Mouse (Mus musculus): ENCODE measurements around the gene Ralgapa1. TPM values are rescaled to one million over a fixed set of nuclear protein-coding genes. Genes with fewer than 3 reads are reported as not detected.

Gene Ralgapa1
- polyA plus RNA-seq, 1 experiment from 2014 or later: 24.0 TPM

DNA sequence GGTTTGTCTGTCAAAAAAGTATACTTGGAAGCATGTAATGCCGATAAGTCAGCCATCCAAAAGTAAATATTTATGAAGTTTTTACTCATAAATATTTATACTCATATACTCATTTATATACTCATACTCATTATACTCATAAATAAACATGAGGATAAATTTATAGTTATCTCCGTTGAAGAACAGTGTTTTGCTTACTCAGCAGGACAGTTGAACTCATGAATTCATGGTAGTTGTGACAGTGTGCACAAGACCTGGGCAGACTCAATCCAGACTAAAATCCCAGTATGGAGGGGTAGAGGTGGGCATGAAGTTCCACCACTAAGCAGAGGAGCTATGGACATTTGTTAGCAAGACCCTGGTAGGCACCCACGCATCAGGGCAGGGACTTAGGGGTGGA is 16.5 kb upstream of the Ralgapa1 start:
- H3K9me3 ChIP-seq (replicated peaks; ENCODE audit: control insufficient read depth, low read length, poor library complexity, severe bottlenecking): no peaks in the 10 kb centered on the region
- ATAC-seq: no peak
- WGBS: 53% methylated on average over 3 of the region's 3 CpGs
- H3K27ac ChIP-seq (ENCODE audit: low read length): no peak overlapping the region
- no peaks in the 10 kb centered on the region for H3K27me3 ChIP-seq (ENCODE audit: control insufficient read depth, insufficient read depth, low read depth, low read length)
- no peak overlapping the region for H3K9ac ChIP-seq (ENCODE audit: low read depth, low read length)
- peaks cover 14% of the 10 kb centered on the region for H3K4me1 ChIP-seq (ENCODE audit: control insufficient read depth, insufficient read depth, low read length)
- peak overlapping the region; percentile 83 for H3K4me2 ChIP-seq (ENCODE audit: low read length)
- peaks cover 9% of the 10 kb centered on the region; the same call in 1 of the 2 replicates for H3K36me3 ChIP-seq (ENCODE audit: control insufficient read depth, insufficient read depth, low read length)
- no peak overlapping the region for H3K4me3 ChIP-seq (ENCODE audit: low read depth, low read length)

DNA sequence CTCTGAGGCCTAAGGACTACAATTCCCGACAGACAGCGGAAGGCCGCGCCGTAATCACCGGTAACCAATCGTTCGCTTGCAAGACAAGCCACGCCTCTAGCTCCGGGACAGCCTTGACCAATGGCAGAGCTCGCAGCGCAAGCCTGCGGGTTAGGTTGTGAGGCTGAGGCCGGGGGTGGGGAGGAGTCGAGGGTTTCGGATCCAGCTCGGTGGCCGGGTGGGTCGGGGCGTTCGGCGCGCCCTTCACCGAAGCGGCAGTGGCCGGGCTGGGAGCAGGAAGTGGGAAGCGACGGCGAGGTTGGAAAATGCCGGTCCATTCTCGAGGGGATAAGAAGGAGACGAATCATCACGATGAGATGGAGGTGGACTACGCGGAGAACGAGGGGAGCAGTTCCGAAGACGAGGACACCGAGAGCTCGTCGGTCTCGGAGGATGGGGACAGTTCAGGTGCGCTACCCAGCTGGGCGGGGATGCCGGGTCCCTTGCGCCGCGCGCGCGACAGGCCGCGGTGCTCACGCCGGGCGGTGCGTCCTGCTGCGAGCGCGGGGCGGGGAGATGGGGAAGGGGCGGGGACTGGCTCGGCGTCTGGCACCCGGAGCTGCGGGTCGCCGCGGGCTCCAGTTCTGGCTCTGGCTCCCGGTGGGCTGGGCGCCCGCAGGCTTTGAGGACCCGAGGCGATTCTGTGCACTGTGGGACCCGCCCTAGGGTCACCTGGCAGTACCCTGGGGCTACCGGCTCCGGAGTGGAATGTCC is 15.4 kb upstream of the Ralgapa1 start, which contains the start of gene Brms1l:
TSS of gene Brms1l (plus strand) at position 126 of the 753 bp plus-strand sequence.
- peak within 1 kb of the TSS; percentile 83 for H3K4me2 ChIP-seq (ENCODE audit: low read length)
- H3K4me1 ChIP-seq (ENCODE audit: control insufficient read depth, insufficient read depth, low read length): peaks cover 14% of the 10 kb centered on the region
- H3K27me3 ChIP-seq (ENCODE audit: control insufficient read depth, insufficient read depth, low read depth, low read length): no peaks in the 10 kb centered on the region
- peak within 1 kb of the TSS; percentile 84 for H3K9ac ChIP-seq (ENCODE audit: low read depth, low read length)
- H3K4me3 ChIP-seq (ENCODE audit: low read depth, low read length): peak within 1 kb of the TSS; percentile 88
- H3K36me3 ChIP-seq (ENCODE audit: control insufficient read depth, insufficient read depth, low read length): no peaks in the 10 kb centered on the region
- no peaks in the 10 kb centered on the region for H3K9me3 ChIP-seq (replicated peaks; ENCODE audit: control insufficient read depth, low read length, poor library complexity, severe bottlenecking)
- ATAC-seq: peak; percentile 100
- under 1% methylated on average over 61 of the region's 77 CpGs for WGBS
- H3K27ac ChIP-seq (ENCODE audit: low read length): peak within 1 kb of the TSS; percentile 94

GRCm38 (mm10) chr12:55835857-55836198 is 14.9 kb upstream of the Ralgapa1 start:
- no peak for ATAC-seq
- no peaks in the 10 kb centered on the region for H3K36me3 ChIP-seq (ENCODE audit: control insufficient read depth, insufficient read depth, low read length)
- H3K9ac ChIP-seq (ENCODE audit: low read depth, low read length): peak overlapping the region; percentile 47; the same call in 1 of the 2 replicates
- H3K4me3 ChIP-seq (ENCODE audit: low read depth, low read length): peak overlapping the region; percentile 88
- H3K27ac ChIP-seq (ENCODE audit: low read length): peak overlapping the region; percentile 94; the same call in 1 of the 2 replicates
- H3K9me3 ChIP-seq (replicated peaks; ENCODE audit: control insufficient read depth, low read length, poor library complexity, severe bottlenecking): no peaks in the 10 kb centered on the region
- no peaks in the 10 kb centered on the region for H3K27me3 ChIP-seq (ENCODE audit: control insufficient read depth, insufficient read depth, low read depth, low read length)
- under 1% methylated on average over 6 of the region's 6 CpGs for WGBS
- H3K4me2 ChIP-seq (ENCODE audit: low read length): peak overlapping the region; percentile 47
- H3K4me1 ChIP-seq (ENCODE audit: control insufficient read depth, insufficient read depth, low read length): peaks cover 14% of the 10 kb centered on the region

DNA sequence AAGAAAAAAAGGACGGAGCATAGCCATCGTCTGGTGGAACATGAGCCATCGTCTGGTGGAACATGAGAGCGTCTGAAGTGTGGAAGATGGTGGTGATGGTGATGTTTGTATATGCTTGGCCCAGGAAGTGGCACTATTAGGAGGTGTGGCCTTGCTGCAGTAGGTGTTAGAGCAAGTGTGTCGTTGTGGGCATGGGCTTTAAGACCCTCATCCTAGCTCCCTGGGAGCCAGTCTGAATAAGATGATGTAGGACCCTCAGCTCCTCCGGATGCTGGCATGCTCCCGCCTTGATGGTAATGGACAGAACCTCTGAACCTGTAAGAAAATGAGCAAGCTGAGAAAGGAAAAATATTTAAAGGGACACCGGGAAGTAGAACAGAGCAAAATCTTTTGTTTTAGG is 13.9 kb upstream of the Ralgapa1 start:
- no peaks in the 10 kb centered on the region for H3K27me3 ChIP-seq (ENCODE audit: control insufficient read depth, insufficient read depth, low read depth, low read length)
- no peak overlapping the region for H3K9ac ChIP-seq (ENCODE audit: low read depth, low read length)
- no peak overlapping the region for H3K27ac ChIP-seq (ENCODE audit: low read length)
- no peaks in the 10 kb centered on the region for H3K9me3 ChIP-seq (replicated peaks; ENCODE audit: control insufficient read depth, low read length, poor library complexity, severe bottlenecking)
- H3K4me2 ChIP-seq (ENCODE audit: low read length): no peak overlapping the region
- ATAC-seq: no peak
- peaks cover 14% of the 10 kb centered on the region for H3K4me1 ChIP-seq (ENCODE audit: control insufficient read depth, insufficient read depth, low read length)
- WGBS: 88% methylated on average over 8 of the region's 8 CpGs
- H3K4me3 ChIP-seq (ENCODE audit: low read depth, low read length): no peak overlapping the region
- no peaks in the 10 kb centered on the region for H3K36me3 ChIP-seq (ENCODE audit: control insufficient read depth, insufficient read depth, low read length)

GRCm38 (mm10) chr12:55833906-55834625 is 13.1 kb upstream of the Ralgapa1 start:
- H3K4me2 ChIP-seq (ENCODE audit: low read length): no peak overlapping the region
- WGBS: 74% methylated on average over 9 of the region's 9 CpGs
- no peak for ATAC-seq
- H3K4me3 ChIP-seq (ENCODE audit: low read depth, low read length): no peak overlapping the region
- no peaks in the 10 kb centered on the region for H3K36me3 ChIP-seq (ENCODE audit: control insufficient read depth, insufficient read depth, low read length)
- H3K9ac ChIP-seq (ENCODE audit: low read depth, low read length): no peak overlapping the region
- no peak overlapping the region for H3K27ac ChIP-seq (ENCODE audit: low read length)
- H3K9me3 ChIP-seq (replicated peaks; ENCODE audit: control insufficient read depth, low read length, poor library complexity, severe bottlenecking): no peaks in the 10 kb centered on the region
- H3K4me1 ChIP-seq (ENCODE audit: control insufficient read depth, insufficient read depth, low read length): peaks cover 14% of the 10 kb centered on the region
- H3K27me3 ChIP-seq (ENCODE audit: control insufficient read depth, insufficient read depth, low read depth, low read length): no peaks in the 10 kb centered on the region

GRCm38 (mm10) chr12:55832961-55833360 is 12.0 kb upstream of the Ralgapa1 start:
- no peaks in the 10 kb centered on the region for H3K36me3 ChIP-seq (ENCODE audit: control insufficient read depth, insufficient read depth, low read length)
- no peak overlapping the region for H3K27ac ChIP-seq (ENCODE audit: low read length)
- H3K4me2 ChIP-seq (ENCODE audit: low read length): no peak overlapping the region
- H3K9me3 ChIP-seq (replicated peaks; ENCODE audit: control insufficient read depth, low read length, poor library complexity, severe bottlenecking): no peaks in the 10 kb centered on the region
- H3K4me3 ChIP-seq (ENCODE audit: low read depth, low read length): no peak overlapping the region
- H3K27me3 ChIP-seq (ENCODE audit: control insufficient read depth, insufficient read depth, low read depth, low read length): no peaks in the 10 kb centered on the region
- no peak for ATAC-seq
- peaks cover 10% of the 10 kb centered on the region for H3K4me1 ChIP-seq (ENCODE audit: control insufficient read depth, insufficient read depth, low read length)
- H3K9ac ChIP-seq (ENCODE audit: low read depth, low read length): no peak overlapping the region

DNA sequence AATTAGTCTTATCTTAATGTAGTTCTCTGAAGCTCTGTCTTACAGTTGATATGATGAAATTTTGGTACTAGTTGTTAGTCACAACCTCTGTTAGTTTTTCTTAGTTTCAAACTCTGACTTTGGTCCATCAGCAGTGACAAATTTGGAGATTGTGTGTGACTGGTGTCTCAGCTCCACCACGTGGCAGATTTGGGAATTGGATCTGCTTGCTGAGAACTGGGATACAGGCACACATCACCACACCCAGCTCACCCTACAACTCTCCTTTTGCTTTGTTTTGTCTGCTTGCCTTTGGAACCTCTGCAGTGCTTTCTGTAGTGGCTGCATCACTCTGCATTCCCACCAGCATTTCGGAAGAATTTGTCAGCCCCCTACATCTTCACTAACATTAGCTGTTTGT is 10.1 kb upstream of the Ralgapa1 start:
- ATAC-seq: no peak
- no peaks in the 10 kb centered on the region for H3K4me1 ChIP-seq (ENCODE audit: control insufficient read depth, insufficient read depth, low read length)
- no peak overlapping the region for H3K4me2 ChIP-seq (ENCODE audit: low read length)
- H3K9ac ChIP-seq (ENCODE audit: low read depth, low read length): no peak overlapping the region
- H3K36me3 ChIP-seq (ENCODE audit: control insufficient read depth, insufficient read depth, low read length): no peaks in the 10 kb centered on the region
- WGBS: 18% methylated on average over 2 of the region's 2 CpGs
- H3K4me3 ChIP-seq (ENCODE audit: low read depth, low read length): no peak overlapping the region
- no peak overlapping the region for H3K27ac ChIP-seq (ENCODE audit: low read length)
- H3K27me3 ChIP-seq (ENCODE audit: control insufficient read depth, insufficient read depth, low read depth, low read length): no peaks in the 10 kb centered on the region
- no peaks in the 10 kb centered on the region for H3K9me3 ChIP-seq (replicated peaks; ENCODE audit: control insufficient read depth, low read length, poor library complexity, severe bottlenecking)

DNA sequence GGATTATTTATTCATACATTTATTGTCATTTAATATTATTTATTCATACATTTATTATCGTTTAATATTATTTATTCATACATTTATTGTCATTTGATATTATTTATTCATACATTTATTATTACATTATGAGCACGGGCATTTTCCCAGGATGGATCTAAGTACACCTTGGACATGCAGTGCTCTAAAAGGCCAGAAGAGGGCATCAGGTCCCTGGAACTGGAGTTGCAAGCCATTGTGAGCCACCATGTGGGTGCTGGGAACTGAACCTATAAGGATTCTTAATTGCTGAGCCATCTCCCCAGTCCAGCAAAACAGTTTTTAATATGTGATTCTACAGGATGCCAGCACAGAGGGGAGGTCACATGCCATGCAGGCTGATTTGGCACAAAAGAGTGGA is 4.6 kb upstream of the Ralgapa1 start:
- Histone ChIP-seq H3K4me3 (ENCODE audit: low read depth, low read length) (no peak overlapping the region), H3K27me3 (ENCODE audit: control insufficient read depth, insufficient read depth, low read depth, low read length) (no peaks in the 10 kb centered on the region), H3K9me3 (replicated peaks; ENCODE audit: control insufficient read depth, low read length, poor library complexity, severe bottlenecking) (no peaks in the 10 kb centered on the region), H3K36me3 (ENCODE audit: control insufficient read depth, insufficient read depth, low read length) (no peaks in the 10 kb centered on the region), H3K27ac (ENCODE audit: low read length) (no peak overlapping the region), H3K4me1 (ENCODE audit: control insufficient read depth, insufficient read depth, low read length) (no peaks in the 10 kb centered on the region), H3K9ac (ENCODE audit: low read depth, low read length) (no peak overlapping the region), H3K4me2 (ENCODE audit: low read length) (no peak overlapping the region)
- no peak for ATAC-seq
- 85% methylated on average over 2 of the region's 2 CpGs for WGBS

DNA sequence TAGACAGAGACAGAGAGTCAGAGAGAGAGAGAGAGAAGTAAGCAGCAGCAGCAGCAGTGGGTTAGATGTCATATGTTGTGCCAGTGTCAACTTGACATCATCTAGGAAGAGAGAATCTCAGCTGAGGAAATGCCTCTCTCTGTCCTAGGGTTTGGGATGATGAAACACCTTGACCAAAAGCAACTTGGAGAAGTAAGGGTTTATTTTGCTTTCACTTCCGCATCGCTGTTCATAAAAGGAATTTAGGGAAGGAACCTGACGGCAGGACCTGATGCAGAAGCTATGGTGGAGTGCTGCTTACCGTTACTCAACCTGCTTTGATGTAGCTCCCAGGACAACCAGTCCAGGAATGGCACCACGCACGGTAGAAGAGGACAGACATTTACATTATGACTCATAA is 3.1 kb upstream of the Ralgapa1 start:
- Histone ChIP-seq H3K36me3 (ENCODE audit: control insufficient read depth, insufficient read depth, low read length) (no peaks in the 10 kb centered on the region), H3K4me3 (ENCODE audit: low read depth, low read length) (no peak overlapping the region), H3K4me1 (ENCODE audit: control insufficient read depth, insufficient read depth, low read length) (peaks cover 8% of the 10 kb centered on the region), H3K9ac (ENCODE audit: low read depth, low read length) (no peak overlapping the region), H3K27me3 (ENCODE audit: control insufficient read depth, insufficient read depth, low read depth, low read length) (no peaks in the 10 kb centered on the region), H3K9me3 (replicated peaks; ENCODE audit: control insufficient read depth, low read length, poor library complexity, severe bottlenecking) (no peaks in the 10 kb centered on the region), H3K4me2 (ENCODE audit: low read length) (no peak overlapping the region), H3K27ac (ENCODE audit: low read length) (no peak overlapping the region)
- WGBS: 84% methylated on average over 6 of the region's 6 CpGs
- no peak for ATAC-seq
